Mouse (Mus musculus) limb, embryonic 10.5 days (tissue): ENCODE measurements at regions not wholly inside any gene's neighbourhood (a gene's known extent, or its start where the extent isn't known, plus 50 kb on each side); places are given as distances from the start of the nearest gene placed in this dataset.

Source experiments
- DNase-seq: peaks from one replicate; pipeline ENCODE4 v3.0.0-alpha.2; 2017; ENCODE audit warnings: low spot score
- H3K27ac ChIP-seq: fragments of 300-500 bp; sonication (generic); 2 replicates; pipeline ENCODE4 v1.5.1; 2016; ENCODE audit warnings: mild to moderate bottlenecking
- H3K27me3 ChIP-seq: fragments of 300-500 bp; sonication (generic); 2 replicates; pipeline ENCODE4 v1.6.1; 2016; ENCODE audit warnings: low read depth, mild to moderate bottlenecking; ENCODE audit not compliant: poor library complexity, severe bottlenecking
- H3K36me3 ChIP-seq: fragments of 300-500 bp; sonication (generic); 2 replicates; pipeline ENCODE4 v1.6.1; 2016; ENCODE audit warnings: mild to moderate bottlenecking, moderate library complexity
- H3K4me1 ChIP-seq: fragments of 300-500 bp; sonication (generic); 2 replicates; pipeline ENCODE4 v1.6.1; 2016
- H3K4me3 ChIP-seq: fragments of 300-500 bp; sonication (generic); 2 replicates; pipeline ENCODE4 v1.5.1; 2016; ENCODE audit warnings: mild to moderate bottlenecking, moderate library complexity
- H3K9me3 ChIP-seq: fragments of 300-500 bp; sonication (generic); replicated peaks from 2 replicates; pipeline ENCODE4 v1.6.1; 2016; ENCODE audit warnings: mild to moderate bottlenecking
- WGBS: fragments of 180-500 bp; shearing (Covaris S2); methylation state at CpG from one replicate; pipeline ENCODE4 v1.1.7; 2016; 5-methylcytosine and 5-hydroxymethylcytosine counted together

DNA sequence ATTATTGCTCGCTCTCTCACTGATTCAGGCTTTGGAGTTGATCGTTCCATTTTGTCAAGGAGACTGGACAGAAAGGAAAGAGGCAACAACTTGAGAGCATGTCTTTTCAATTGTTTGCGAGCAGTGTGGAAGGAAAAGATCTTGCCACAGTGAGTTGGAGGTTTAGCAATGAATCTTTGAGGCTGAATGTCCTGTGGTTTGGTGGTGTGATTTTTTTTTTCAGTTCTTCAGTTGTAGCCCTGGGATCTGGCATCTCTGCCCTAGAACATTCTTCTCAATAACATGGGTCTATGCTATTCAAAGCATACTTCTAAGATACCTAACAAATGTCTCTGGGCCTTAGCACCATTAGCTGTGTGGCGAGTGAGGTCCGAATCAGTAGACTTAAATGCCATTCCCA is 189.6 kb upstream of the Trib2 start:
- H3K4me1 ChIP-seq, result peaks cover 16% of the 10 kb centered on the region
- 96% methylated on average over 5 of the region's 5 CpGs for WGBS
- no peak for DNase-seq
- H3K27me3 ChIP-seq, result no peaks in the 10 kb centered on the region
- H3K9me3 ChIP-seq, result no peaks in the 10 kb centered on the region
- no peak overlapping the region for H3K27ac ChIP-seq
- H3K36me3 ChIP-seq, result no peaks in the 10 kb centered on the region
- H3K4me3 ChIP-seq, result no peak overlapping the region

DNA sequence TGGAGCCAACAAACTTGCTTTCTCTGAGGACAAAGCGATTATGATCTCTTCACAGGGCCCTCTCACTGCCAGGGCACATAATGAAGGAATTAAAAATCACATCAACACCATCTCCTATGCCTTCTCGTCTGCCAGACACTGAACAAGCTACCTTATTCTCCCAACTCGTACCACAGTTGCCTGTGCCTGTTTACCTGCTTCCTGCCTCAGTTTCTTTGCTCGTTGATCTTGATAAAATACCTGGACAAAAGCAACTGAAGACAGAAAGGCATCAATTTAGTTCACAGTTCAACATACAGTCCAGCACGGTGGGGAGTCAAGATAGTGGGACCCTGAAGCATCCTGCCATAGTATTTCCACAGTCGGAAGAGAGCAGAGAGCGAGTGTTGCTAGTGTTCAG is 185.1 kb upstream of the Trib2 start:
- Histone ChIP-seq H3K4me1 (no peaks in the 10 kb centered on the region), H3K27ac (no peak overlapping the region), H3K36me3 (no peaks in the 10 kb centered on the region), H3K27me3 (no peaks in the 10 kb centered on the region), H3K4me3 (no peak overlapping the region), H3K9me3 (no peaks in the 10 kb centered on the region)
- no peak for DNase-seq
- 86% methylated on average over 7 of the region's 7 CpGs for WGBS

DNA sequence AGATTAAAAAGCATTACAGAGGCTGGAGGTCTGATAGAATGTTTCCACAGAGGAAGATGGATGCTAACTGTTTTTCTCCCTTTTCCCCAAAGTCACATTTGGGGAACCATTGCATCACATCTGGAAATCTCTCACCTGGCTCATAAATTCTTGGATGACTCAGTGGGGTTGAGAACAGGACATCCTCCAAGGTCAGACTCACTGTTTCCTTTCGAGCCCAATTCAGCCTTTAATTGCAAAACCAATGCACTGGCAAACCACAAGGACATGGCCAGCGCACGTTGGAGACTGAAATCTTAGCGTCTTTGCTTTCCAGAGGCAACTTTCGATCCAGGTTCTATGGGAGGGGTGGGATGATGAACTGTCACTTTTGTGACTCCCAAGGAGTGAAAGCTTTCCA is 184.5 kb upstream of the Trib2 start:
- no peaks in the 10 kb centered on the region for H3K27me3 ChIP-seq
- no peak overlapping the region for H3K27ac ChIP-seq
- no peaks in the 10 kb centered on the region for H3K36me3 ChIP-seq
- no peak for DNase-seq
- no peaks in the 10 kb centered on the region for H3K4me1 ChIP-seq
- no peak overlapping the region for H3K4me3 ChIP-seq
- WGBS, result 87% methylated on average over 5 of the region's 5 CpGs
- no peaks in the 10 kb centered on the region for H3K9me3 ChIP-seq

DNA sequence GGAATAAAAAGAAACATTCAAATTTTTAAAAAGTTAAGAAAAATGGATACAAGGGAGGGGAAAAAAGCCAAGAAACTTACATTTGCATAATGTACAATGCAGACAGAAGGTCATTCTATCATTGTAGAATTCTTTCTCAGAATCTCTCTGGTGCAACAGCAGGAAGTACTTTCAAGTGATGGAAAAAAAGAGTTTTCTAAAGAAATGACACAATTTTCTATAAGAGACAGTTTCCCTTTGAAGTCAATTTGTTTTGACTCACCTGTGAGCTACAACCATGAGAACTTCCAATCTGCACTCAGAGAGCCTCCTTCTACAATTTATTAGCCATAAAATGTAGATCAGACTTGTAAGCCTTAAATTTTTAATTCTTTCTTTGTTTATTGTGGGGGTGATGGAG is 181.6 kb upstream of the Trib2 start:
- H3K4me1 ChIP-seq, result no peaks in the 10 kb centered on the region
- no peak overlapping the region for H3K27ac ChIP-seq
- H3K27me3 ChIP-seq, result no peaks in the 10 kb centered on the region
- H3K9me3 ChIP-seq, result no peaks in the 10 kb centered on the region
- H3K36me3 ChIP-seq, result no peaks in the 10 kb centered on the region
- no peak overlapping the region for H3K4me3 ChIP-seq
- no peak for DNase-seq

DNA sequence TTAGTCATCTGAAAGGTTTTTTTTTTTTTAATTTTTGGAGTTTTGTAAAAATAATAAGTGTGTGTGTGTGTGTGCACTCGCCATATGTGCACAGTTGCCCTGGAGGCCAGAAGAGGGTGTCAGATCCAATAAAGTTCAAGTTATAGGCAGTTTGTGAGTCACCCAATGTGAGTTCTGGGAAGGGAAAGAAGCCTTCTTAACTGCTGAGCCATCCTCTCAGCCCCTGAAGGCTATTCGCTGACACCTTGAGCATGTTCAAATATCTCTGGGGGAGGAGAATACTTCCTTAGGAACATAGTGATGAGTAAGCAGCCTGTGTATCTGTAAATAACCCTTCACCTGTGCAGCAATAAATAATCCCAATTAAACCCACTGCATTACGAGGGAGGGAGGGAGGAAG is 177.1 kb upstream of the Trib2 start:
- Histone ChIP-seq H3K27me3 (no peaks in the 10 kb centered on the region), H3K36me3 (no peaks in the 10 kb centered on the region), H3K4me1 (no peaks in the 10 kb centered on the region), H3K4me3 (no peak overlapping the region), H3K9me3 (no peaks in the 10 kb centered on the region), H3K27ac (no peak overlapping the region)
- WGBS, result 78% methylated on average over 3 of the region's 3 CpGs
- no peak for DNase-seq

DNA sequence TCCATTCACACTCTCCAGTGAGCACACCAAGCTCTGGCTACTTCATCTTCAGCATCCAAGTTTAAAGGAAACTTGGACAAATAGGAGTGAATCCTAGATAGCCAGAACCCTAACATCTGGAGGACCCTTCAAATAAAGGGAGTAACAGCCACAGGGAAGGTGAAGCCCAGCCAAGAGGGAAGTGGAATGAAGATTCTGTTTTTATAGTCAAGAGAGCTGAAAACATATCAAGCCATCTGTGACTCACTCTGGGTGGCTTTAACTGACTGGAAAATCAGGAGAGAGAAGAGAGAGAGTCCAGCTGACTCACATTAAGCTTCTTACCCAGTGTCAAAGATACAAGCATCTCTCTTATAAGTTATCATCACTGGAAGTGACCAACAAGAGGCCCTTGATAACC is 169.6 kb upstream of the Trib2 start:
- Histone ChIP-seq H3K4me3 (no peak overlapping the region), H3K27me3 (no peaks in the 10 kb centered on the region), H3K27ac (no peak overlapping the region), H3K9me3 (no peaks in the 10 kb centered on the region), H3K4me1 (peaks cover 7% of the 10 kb centered on the region), H3K36me3 (no peaks in the 10 kb centered on the region)
- no peak for DNase-seq

DNA sequence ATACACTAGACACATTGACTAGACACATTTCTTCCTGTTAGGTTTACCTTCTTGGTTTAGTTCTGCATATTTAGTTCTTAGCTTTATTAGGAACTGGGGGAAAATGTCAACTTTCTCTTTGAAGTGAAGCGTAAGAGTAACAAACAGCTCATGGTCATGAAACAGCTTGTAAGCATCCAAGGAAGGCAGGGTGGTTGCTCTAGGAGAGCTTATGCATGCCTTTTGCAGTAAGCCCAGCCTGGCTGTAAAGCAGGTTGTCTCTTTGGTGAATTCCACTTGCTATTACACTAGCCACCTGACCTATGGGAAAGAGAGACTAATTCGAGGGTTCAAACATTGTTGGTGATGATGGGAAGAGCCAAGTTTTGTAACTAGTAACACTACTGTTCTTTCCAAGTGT is 168.9 kb upstream of the Trib2 start:
- Histone ChIP-seq H3K4me3 (no peak overlapping the region), H3K27me3 (no peaks in the 10 kb centered on the region), H3K36me3 (no peaks in the 10 kb centered on the region), H3K4me1 (peaks cover 10% of the 10 kb centered on the region), H3K27ac (no peak overlapping the region), H3K9me3 (no peaks in the 10 kb centered on the region)
- 85% methylated on average over 2 of the region's 2 CpGs for WGBS
- DNase-seq, result no peak

DNA sequence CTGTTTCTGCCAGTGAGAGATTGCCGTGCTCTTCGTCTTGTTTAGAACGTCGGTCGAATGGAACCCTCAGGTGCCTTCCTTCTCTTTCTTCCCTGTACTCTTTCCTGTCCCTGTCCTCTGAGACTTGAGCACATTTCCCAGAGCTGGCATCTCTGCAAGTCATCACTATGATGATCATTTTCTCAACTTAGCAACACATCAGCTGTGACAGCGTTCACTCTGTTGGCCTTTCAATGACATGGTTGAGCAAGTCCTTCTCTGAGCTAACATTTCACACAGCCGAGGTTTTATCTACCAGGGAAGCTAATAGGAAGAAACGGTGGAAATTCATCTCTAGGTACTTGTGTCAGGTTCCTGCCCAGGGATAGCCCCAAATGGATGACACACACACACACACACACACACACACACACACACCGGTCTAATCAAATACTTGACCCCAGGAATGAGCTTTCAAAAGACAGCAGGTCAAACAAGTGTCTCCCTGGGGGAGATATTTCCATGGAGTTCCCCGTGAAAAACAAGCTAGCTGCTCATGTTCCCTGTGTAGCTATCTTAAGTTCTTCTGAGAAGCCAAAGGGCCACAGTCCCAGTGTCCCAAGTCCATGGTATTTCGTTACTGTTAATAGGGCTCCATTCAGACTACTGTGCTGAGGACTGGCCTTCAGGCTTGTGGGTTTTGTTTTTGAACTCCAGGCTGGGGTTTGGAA is 167.0 kb upstream of the Trib2 start:
- Histone ChIP-seq H3K36me3 (no peaks in the 10 kb centered on the region), H3K4me3 (no peak overlapping the region), H3K9me3 (no peaks in the 10 kb centered on the region), H3K27ac (no peak overlapping the region), H3K27me3 (no peaks in the 10 kb centered on the region), H3K4me1 (peaks cover 10% of the 10 kb centered on the region)
- no peak for DNase-seq
- WGBS, result 90% methylated on average over 11 of the region's 11 CpGs

DNA sequence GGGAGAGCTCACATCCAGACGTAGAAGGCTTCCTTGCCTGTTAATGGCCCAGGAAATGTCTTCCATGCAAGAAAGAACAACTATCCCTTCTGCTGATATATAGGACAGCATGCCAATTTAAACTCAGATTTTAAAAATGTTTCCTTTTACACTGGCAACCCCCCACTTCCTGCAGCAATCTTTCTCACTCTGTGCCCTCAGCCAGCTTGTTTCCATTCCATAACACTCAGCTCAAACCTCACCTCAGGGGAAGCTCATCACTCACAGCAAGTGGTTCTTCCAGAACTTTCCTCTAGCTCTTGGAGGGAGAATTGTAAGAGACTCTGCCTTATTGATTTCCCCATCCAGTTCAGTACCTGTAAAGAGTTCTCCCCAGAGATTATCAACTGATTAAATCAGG is 165.0 kb upstream of the Trib2 start:
- Histone ChIP-seq H3K4me3 (no peak overlapping the region), H3K9me3 (no peaks in the 10 kb centered on the region), H3K4me1 (peaks cover 10% of the 10 kb centered on the region), H3K36me3 (no peaks in the 10 kb centered on the region), H3K27me3 (no peaks in the 10 kb centered on the region), H3K27ac (no peak overlapping the region)
- DNase-seq, result no peak
- WGBS, result 29% methylated on average over 1 of the region's 1 CpGs

DNA sequence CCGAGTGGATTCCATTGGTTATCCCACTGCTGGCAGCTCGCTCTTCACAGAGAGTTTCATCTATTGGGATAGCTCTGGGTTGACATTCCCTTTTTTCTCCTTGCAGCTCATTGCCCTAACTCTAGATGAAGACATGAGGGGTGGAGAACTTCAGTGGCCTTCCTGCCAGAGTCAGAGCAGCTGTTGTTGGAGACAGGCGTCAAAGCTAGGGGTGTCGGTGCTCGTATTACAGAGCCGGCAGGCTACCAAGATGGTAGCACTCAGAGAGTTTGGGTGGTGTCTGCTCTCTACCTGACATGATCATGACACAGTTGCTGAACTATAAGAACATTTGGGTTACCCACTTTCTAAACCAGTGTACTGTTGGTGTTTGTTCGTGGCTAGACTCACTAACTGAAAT is 162.5 kb upstream of the Trib2 start:
- WGBS, result 89% methylated on average over 7 of the region's 7 CpGs
- Histone ChIP-seq H3K4me3 (no peak overlapping the region), H3K27me3 (no peaks in the 10 kb centered on the region), H3K4me1 (peaks cover 10% of the 10 kb centered on the region), H3K36me3 (no peaks in the 10 kb centered on the region), H3K27ac (no peak overlapping the region), H3K9me3 (no peaks in the 10 kb centered on the region)
- DNase-seq, result no peak

DNA sequence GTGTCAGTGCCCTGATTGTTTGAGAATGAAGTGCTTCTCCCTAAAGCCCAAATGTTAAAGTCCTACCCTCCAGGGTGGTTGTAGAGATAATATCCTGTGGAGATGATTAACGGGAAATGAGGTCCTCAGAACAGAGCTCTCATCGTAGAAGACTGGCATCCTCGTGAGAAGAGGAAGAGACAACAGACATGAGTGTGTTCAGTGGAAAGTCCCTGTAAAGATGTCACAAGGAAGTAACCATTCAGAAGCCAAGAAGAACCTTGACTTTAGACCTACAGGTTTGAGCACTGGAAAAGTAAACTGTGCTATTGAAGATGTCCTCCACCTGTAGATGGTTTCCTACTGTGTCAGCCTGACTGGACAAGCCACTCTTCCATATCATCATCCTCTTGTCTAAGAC is 155.1 kb upstream of the Trib2 start:
- H3K36me3 ChIP-seq, result no peaks in the 10 kb centered on the region
- DNase-seq, result no peak
- H3K4me3 ChIP-seq, result no peak overlapping the region
- 90% methylated on average over 3 of the region's 3 CpGs for WGBS
- no peaks in the 10 kb centered on the region for H3K27me3 ChIP-seq
- no peak overlapping the region for H3K27ac ChIP-seq
- H3K4me1 ChIP-seq, result no peaks in the 10 kb centered on the region
- H3K9me3 ChIP-seq, result no peaks in the 10 kb centered on the region

DNA sequence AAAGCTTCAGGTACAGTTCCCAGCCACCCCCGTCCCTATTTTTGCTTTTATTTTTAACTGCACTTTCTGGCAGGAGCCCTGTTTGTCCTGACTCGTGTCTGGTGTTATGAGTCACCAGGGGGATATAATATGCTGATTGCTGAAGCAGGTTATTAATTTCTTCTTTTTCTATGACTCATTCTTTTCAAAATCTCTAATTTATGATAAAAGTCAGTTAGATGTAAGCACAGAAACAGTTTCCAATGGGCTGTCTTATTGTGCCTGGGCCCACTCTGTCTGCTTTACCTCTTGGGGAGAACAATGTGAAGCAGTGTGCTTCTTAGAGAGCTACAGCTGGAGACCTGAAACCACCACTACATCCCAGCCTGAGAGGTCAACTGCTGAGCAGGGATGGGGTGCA is 153.5 kb upstream of the Trib2 start:
- Histone ChIP-seq H3K27me3 (no peaks in the 10 kb centered on the region), H3K4me1 (no peaks in the 10 kb centered on the region), H3K27ac (no peak overlapping the region), H3K9me3 (no peaks in the 10 kb centered on the region), H3K36me3 (no peaks in the 10 kb centered on the region), H3K4me3 (no peak overlapping the region)
- WGBS, result 86% methylated on average over 2 of the region's 2 CpGs
- no peak for DNase-seq

DNA sequence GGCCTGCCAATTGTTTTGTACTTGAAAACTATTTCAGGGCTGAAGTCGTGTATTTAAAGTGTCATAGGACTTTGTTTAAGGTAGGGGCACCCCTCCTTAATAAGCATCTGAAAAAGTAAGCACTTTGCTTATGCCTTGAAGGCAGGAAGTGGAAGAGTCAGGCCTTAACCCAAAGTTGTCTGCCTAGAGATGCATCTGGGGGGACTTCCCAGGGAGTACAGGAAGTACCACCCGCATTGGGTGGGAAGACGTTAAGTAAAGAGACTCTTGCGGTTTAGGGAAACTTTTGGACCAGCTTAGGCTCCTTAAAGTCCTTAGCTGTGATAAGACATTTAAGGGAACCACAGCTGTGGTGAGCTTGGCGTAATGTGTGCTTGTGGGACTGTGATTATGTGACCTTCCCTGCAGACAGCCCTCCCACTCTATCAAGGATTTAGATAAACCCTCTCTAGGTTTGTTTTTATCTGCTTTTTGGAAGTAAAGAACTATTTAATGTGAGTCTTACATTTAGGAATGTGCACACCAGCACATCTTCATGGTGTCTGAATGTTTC is 150.9 kb upstream of the Trib2 start:
- 68% methylated on average over 5 of the region's 5 CpGs for WGBS
- H3K4me1 ChIP-seq, result no peaks in the 10 kb centered on the region
- DNase-seq, result no peak
- H3K9me3 ChIP-seq, result no peaks in the 10 kb centered on the region
- no peaks in the 10 kb centered on the region for H3K36me3 ChIP-seq
- H3K4me3 ChIP-seq, result no peak overlapping the region
- H3K27me3 ChIP-seq, result no peaks in the 10 kb centered on the region
- no peak overlapping the region for H3K27ac ChIP-seq

DNA sequence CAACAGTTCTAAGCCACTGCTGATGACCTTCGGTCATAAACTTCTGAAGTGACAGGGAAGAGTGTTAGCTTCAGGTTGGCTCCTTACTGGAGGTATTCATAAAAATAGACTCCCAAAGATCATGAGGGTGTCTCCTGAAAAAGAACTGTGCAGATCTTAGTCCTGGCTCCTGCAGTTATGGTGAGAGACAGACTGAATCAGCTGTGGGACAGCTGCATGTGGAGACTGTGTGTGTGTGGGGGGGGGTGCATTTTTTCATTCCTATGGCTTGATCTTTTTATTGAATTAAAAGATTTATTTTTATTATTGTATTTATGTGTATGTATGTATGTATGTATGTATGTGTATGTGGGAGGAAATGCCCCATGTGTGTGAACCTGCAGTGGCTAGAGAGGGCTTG is 149.9 kb upstream of the Trib2 start:
- 92% methylated on average over 1 of the region's 1 CpGs for WGBS
- Histone ChIP-seq H3K27me3 (no peaks in the 10 kb centered on the region), H3K4me1 (no peaks in the 10 kb centered on the region), H3K36me3 (no peaks in the 10 kb centered on the region), H3K27ac (no peak overlapping the region), H3K9me3 (no peaks in the 10 kb centered on the region), H3K4me3 (no peak overlapping the region)
- no peak for DNase-seq
